Mouse (Mus musculus) liver, adult 2 months (tissue): ENCODE measurements around the gene Cfap77.

Experiments
- CTCF ChIP-seq: fragments of 200-500 bp; IDR thresholded peaks from 2 replicates; pipeline ENCODE4 v1.5.1; 2011; ENCODE audit warnings: low read depth, low read length, control low read depth
- POLR2A ChIP-seq: fragments of 200-500 bp; IDR thresholded peaks from 2 replicates; pipeline ENCODE4 v1.6.1; 2011; ENCODE audit warnings: low read length, control low read depth; ENCODE audit not compliant: insufficient read depth; ENCODE audit errors: extremely low read depth

DNA sequence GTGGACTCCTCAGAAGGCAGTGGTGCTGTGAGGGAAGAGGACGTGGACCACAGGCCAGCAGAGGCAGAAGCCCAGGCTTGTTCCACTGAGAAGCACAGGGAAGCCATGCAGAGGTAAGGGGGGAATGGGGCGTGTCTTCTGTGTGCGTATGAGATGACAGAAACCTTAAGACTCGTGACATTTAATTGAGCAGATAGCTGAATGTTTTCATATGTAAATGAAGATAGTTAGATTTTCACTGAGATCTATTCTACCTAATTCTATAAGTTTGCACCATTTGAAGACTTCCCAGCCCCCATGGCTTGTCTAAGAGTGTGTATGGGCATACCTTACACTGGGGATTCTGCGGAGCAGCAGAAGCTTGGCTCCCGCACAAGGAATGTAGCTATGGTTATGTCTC, 10.9 kb upstream of the Cfap77 start:
- no peak for TF ChIP-seq CTCF
- TF ChIP-seq POLR2A: no peak
